Mouse (Mus musculus): Measurements from ENCODE around the gene Rab11fip4. TPM values are rescaled to one million over a fixed set of nuclear protein-coding genes. Genes with fewer than 3 reads are reported as not detected.

Rab11fip4 gene
- total and polyA plus RNA-seq, 3 experiments, result 13.2 to 41.6 (median 26.6) TPM

- no peak overlapping the region for H3K4me3 ChIP-seq (replicated peaks in 1 of 3; ENCODE audit: low read depth in 2 of 3, low read length in 2 of 3, poor library complexity in 1 of 3)
- H3K4me1 ChIP-seq (ENCODE audit: control insufficient read depth in 1 of 2, insufficient read depth in 2 of 2), result peaks cover 19 to 37% of the 10 kb centered on the region in 2 experiments
- DNase-seq (ENCODE audit: extremely low read depth), result no peak
- H3K4me2 ChIP-seq (ENCODE audit: insufficient read depth, low read depth, poor library complexity, severe bottlenecking), result no peak overlapping the region
- no peaks in the 10 kb centered on the region for H3K27me3 ChIP-seq (replicated peaks)
- no peaks in the 10 kb centered on the region for H3K79me2 ChIP-seq (replicated peaks; ENCODE audit: control insufficient read depth, extremely low read depth, insufficient read depth, poor library complexity, severe bottlenecking)
- peaks cover 0 to 37% of the 10 kb centered on the region in 2 experiments for H3K36me3 ChIP-seq (replicated peaks in 1 of 2; ENCODE audit: control insufficient read depth in 1 of 2, insufficient read depth in 1 of 2, low read length in 1 of 2)
- in situ Hi-C loops (cut with MboI; ENCODE audit: low pct_ligation_motif_present, low pct_unique_long_range_greater_than_20kb, low sequenced_read_pairs), result no loop called here
- peaks cover 3% of the 10 kb centered on the region for H3K9me3 ChIP-seq (replicated peaks; ENCODE audit: low read length)
- H3K9ac ChIP-seq (ENCODE audit: insufficient read depth, low read depth), result no peak overlapping the region
- dilution Hi-C loops (cut with MboI; ENCODE audit: extremely low pct_ligation_motif_present, extremely low pct_unique_long_range_greater_than_20kb, low sequenced_read_pairs), result no loop called here
- TF ChIP-seq CHD1 (IDR thresholded peaks at IDR 0.05; ENCODE audit: low read depth, low read length) (no peak), ZMIZ1 (IDR thresholded peaks at IDR 0.05; ENCODE audit: low read depth, low read length) (no peak), CTCF (conservative IDR thresholded peaks at IDR 0.05 in 1 of 2, IDR thresholded peaks at IDR 0.05 in 1 of 2; ENCODE audit: low read depth in 2 of 2, low read length in 2 of 2) (no peak), ZKSCAN1 (IDR thresholded peaks at IDR 0.05; ENCODE audit: borderline replicate concordance, low read depth, low read length) (no peak), MAX (IDR thresholded peaks at IDR 0.05; ENCODE audit: low read length) (no peak), ELF1 (IDR thresholded peaks at IDR 0.05; ENCODE audit: low read depth, low read length) (no peak), MXI1 (IDR thresholded peaks at IDR 0.05; ENCODE audit: low read depth, low read length) (no peak), KAT2A (IDR thresholded peaks at IDR 0.05; ENCODE audit: insufficient replicate concordance, low read length) (no peak), MAFK (IDR thresholded peaks at IDR 0.05; ENCODE audit: insufficient replicate concordance, low read length) (no peak), MEF2A (IDR thresholded peaks at IDR 0.05; ENCODE audit: borderline replicate concordance, low read depth, low read length) (no peak), ZNF384 (IDR thresholded peaks at IDR 0.05; ENCODE audit: low read depth, low read length) (no peak), ZC3H11A (IDR thresholded peaks at IDR 0.05; ENCODE audit: low read depth, low read length) (no peak)
- H3K27ac ChIP-seq (ENCODE audit: insufficient read depth, low read depth), result no peak overlapping the region
These were observed 145.4 kb downstream of the Rab11fip4 start for GRCm38 (mm10) chr11:79736232-79737006.

DNA sequence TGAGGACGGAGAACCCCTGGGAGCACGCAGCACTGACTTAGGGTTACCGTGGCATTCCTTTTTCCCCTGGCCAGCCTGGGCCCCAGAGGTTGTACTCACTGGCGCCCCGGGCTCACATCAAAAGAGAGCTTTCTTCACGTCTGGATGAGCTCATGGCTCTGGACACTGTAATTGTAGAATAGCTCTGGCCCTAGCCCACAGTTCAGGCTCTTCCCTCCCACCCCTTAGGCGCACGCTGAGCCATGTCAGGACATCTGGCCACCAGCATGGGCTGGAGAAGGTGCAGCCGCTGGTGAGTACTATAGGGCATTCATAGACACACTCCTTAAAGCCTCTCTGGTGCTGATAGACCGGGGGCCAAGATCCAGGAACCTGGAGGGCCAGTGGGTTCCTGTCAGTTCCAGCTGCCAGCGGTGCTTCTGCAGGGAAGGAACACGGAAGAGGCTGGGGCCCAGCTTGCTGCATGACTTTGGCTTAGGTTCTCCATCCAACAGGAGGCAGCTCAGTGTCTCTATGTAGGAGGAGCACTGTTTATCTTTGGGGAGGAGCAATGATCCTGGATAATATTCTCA, 146.2 kb downstream of the Rab11fip4 start:
- in situ Hi-C loops (cut with MboI; ENCODE audit: low pct_ligation_motif_present, low pct_unique_long_range_greater_than_20kb, low sequenced_read_pairs) (no loop called here), dilution Hi-C loops (cut with MboI; ENCODE audit: extremely low pct_ligation_motif_present, extremely low pct_unique_long_range_greater_than_20kb, low sequenced_read_pairs) (no loop called here)
- DNase-seq (ENCODE audit: extremely low read depth), result no peak
- H3K4me1 ChIP-seq (ENCODE audit: control insufficient read depth in 1 of 2, insufficient read depth in 2 of 2), result peaks cover 19 to 36% of the 10 kb centered on the region in 2 experiments
- H3K9me3 ChIP-seq (replicated peaks; ENCODE audit: low read length), result peaks cover 3% of the 10 kb centered on the region
- no peak overlapping the region for H3K4me3 ChIP-seq (replicated peaks in 1 of 3; ENCODE audit: low read depth in 2 of 3, low read length in 2 of 3, poor library complexity in 1 of 3)
- no peak overlapping the region for H3K4me2 ChIP-seq (ENCODE audit: insufficient read depth, low read depth, poor library complexity, severe bottlenecking)
- H3K27me3 ChIP-seq (replicated peaks), result no peaks in the 10 kb centered on the region
- no peak overlapping the region for H3K27ac ChIP-seq (ENCODE audit: insufficient read depth, low read depth)
- no peak overlapping the region for H3K9ac ChIP-seq (ENCODE audit: insufficient read depth, low read depth)
- H3K79me2 ChIP-seq (replicated peaks; ENCODE audit: control insufficient read depth, extremely low read depth, insufficient read depth, poor library complexity, severe bottlenecking), result no peaks in the 10 kb centered on the region
- TF ChIP-seq TBP (conservative IDR thresholded peaks at IDR 0.05; ENCODE audit: low read depth, low read length), result no peak
- TF ChIP-seq POLR2A (IDR thresholded peaks at IDR 0.05; ENCODE audit: low read depth, low read length), result no peak
- TF ChIP-seq EP300 (IDR thresholded peaks at IDR 0.05; ENCODE audit: low read length), result no peak
- no peak for TF ChIP-seq HCFC1 (IDR thresholded peaks at IDR 0.05; ENCODE audit: low read depth, low read length)
- TF ChIP-seq JUND (conservative IDR thresholded peaks at IDR 0.05; ENCODE audit: low read depth, low read length), result no peak
- TF ChIP-seq ZKSCAN1 (IDR thresholded peaks at IDR 0.05; ENCODE audit: borderline replicate concordance, low read depth, low read length), result no peak
- TF ChIP-seq ETS1 (conservative IDR thresholded peaks at IDR 0.05; ENCODE audit: low read depth, low read length), result no peak
- TF ChIP-seq JUN (IDR thresholded peaks at IDR 0.05; ENCODE audit: insufficient read depth, low read depth, low read length), result no peak
- peaks cover 0 to 31% of the 10 kb centered on the region in 2 experiments for H3K36me3 ChIP-seq (replicated peaks in 1 of 2; ENCODE audit: control insufficient read depth in 1 of 2, insufficient read depth in 1 of 2, low read length in 1 of 2)

All from CH12.LX (cell line).